ENCODE assay signal across 8 mouse cellular contexts in the genomic region with DNA sequence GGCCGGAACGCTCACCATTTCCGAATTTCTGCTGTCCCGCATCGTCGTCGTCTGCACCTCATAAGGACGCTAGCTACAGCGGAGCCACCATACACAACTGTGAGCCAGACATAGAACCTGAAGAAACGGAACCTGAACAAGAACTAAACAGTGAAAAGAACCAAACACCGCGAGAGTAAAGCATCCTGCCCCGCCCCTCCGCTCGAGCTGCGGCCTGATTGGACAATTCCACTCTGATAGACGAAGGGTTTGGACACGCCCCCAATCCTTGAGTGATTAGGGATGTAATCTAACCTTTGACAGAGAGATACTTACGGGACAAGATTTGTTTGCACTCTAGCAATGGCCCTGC. TPM values are rescaled to one million over a fixed set of nuclear protein-coding genes. Genes with fewer than 3 reads are reported as not detected.
DNase-seq lines count a peak whose midpoint lies in the region; ATAC-seq and TF ChIP-seq lines count a peak whose summit lies in the region.

A gene (minus strand): TSS at position 149 of the 352 bp plus-strand sequence.

- no peak for TF ChIP-seq EP300 in ES-Bruce4 (IDR thresholded peaks at IDR 0.05; ENCODE audit: insufficient read depth, low read depth, low read length)
- TF ChIP-seq EP300 in stomach, postnatal 0 days (optimal IDR thresholded peaks at IDR 0.05), result no peak

- intact Hi-C loops in heart, postnatal 14 days (cut with DNase I), result loop anchor here (5.0 kb wide), 1 partner anchor 50 kb away; no protein-coding TSS in a partner anchor

- no peaks in the 10 kb centered on the region for H3K9me3 ChIP-seq in ES-Bruce4 (replicated peaks; ENCODE audit: control insufficient read depth, insufficient read depth, low read length, poor library complexity, severe bottlenecking)
- no peaks in the 10 kb centered on the region for H3K9me3 ChIP-seq in forebrain, embryonic 14.5 days (replicated peaks; ENCODE audit: control insufficient read depth, low read length)
- no peaks in the 10 kb centered on the region for H3K9me3 ChIP-seq in liver, embryonic 16.5 days (replicated peaks; ENCODE audit: control insufficient read depth, low read length)
- no peaks in the 10 kb centered on the region for H3K9me3 ChIP-seq in neural tube, embryonic 12.5 days
- no peaks in the 10 kb centered on the region for H3K9me3 ChIP-seq in stomach, postnatal 0 days (ENCODE audit: control insufficient read depth, low read length)

- peak within 1 kb of the TSS; percentile 49; the same call in 1 of the 2 replicates for H3K27ac ChIP-seq in ES-Bruce4 (ENCODE audit: insufficient read depth, low read length)
- H3K27ac ChIP-seq in forebrain, embryonic 14.5 days (ENCODE audit: low read depth, low read length), result peak within 1 kb of the TSS; percentile 62; the same call in 1 of the 2 replicates
- H3K27ac ChIP-seq in liver, embryonic 16.5 days (ENCODE audit: low read length), result peak within 1 kb of the TSS; percentile 64
- H3K27ac ChIP-seq in neural tube, embryonic 12.5 days, result no peak within 1 kb of the TSS
- peak within 1 kb of the TSS; percentile 85 for H3K27ac ChIP-seq in stomach, postnatal 0 days (replicated peaks)

- no peaks in the 10 kb centered on the region for H3K4me1 ChIP-seq in ES-Bruce4 (ENCODE audit: control insufficient read depth, insufficient read depth, low read length)
- peaks cover 5% of the 10 kb centered on the region; the same call in 1 of the 2 replicates for H3K4me1 ChIP-seq in forebrain, embryonic 14.5 days (ENCODE audit: control insufficient read depth, insufficient read depth, low read length)
- H3K4me1 ChIP-seq in liver, embryonic 16.5 days (ENCODE audit: control insufficient read depth, low read depth, low read length), result peaks cover 2% of the 10 kb centered on the region
- peaks cover 6% of the 10 kb centered on the region; the same call in 1 of the 2 replicates for H3K4me1 ChIP-seq in neural tube, embryonic 12.5 days
- H3K4me1 ChIP-seq in stomach, postnatal 0 days (replicated peaks; ENCODE audit: control insufficient read depth, insufficient read depth), result no peaks in the 10 kb centered on the region; the same call in 1 of the 2 replicates

- peak; percentile 84 for DNase-seq in cerebellum, adult 11 months
- peak; percentile 96 for DNase-seq in forebrain, embryonic 14.5 days (ENCODE audit: low spot score)
- peak; percentile 81 to 89 for DNase-seq in heart, postnatal 14 days
- peak; percentile 90 for DNase-seq in large intestine, adult 2 months (ENCODE audit: low read depth, low spot score)
- peak; percentile 90 for DNase-seq in stomach, postnatal 0 days (ENCODE audit: low spot score)

- peak; percentile 71 for TF ChIP-seq POLR2A in ES-Bruce4 (IDR thresholded peaks at IDR 0.05; ENCODE audit: insufficient read depth, low read length)

- H3K27me3 ChIP-seq in ES-Bruce4 (ENCODE audit: control insufficient read depth, insufficient read depth, low read length, poor library complexity, severe bottlenecking), result no peaks in the 10 kb centered on the region
- H3K27me3 ChIP-seq in forebrain, embryonic 14.5 days (replicated peaks; ENCODE audit: control insufficient read depth, insufficient read depth, low read length), result no peaks in the 10 kb centered on the region
- no peaks in the 10 kb centered on the region for H3K27me3 ChIP-seq in liver, embryonic 16.5 days (ENCODE audit: control insufficient read depth, insufficient read depth, low read depth, low read length)
- no peaks in the 10 kb centered on the region for H3K27me3 ChIP-seq in neural tube, embryonic 12.5 days (replicated peaks)
- no peaks in the 10 kb centered on the region for H3K27me3 ChIP-seq in stomach, postnatal 0 days (ENCODE audit: control insufficient read depth, insufficient read depth, low read length)

- peak within 1 kb of the TSS; percentile 94 for H3K4me3 ChIP-seq in ES-Bruce4 (ENCODE audit: low read depth, low read length)
- peak within 1 kb of the TSS; percentile 59 for H3K4me3 ChIP-seq in forebrain, embryonic 14.5 days (ENCODE audit: low read depth, low read length)
- peak within 1 kb of the TSS; percentile 65 for H3K4me3 ChIP-seq in liver, embryonic 16.5 days (ENCODE audit: low read depth, low read length)
- peak within 1 kb of the TSS; percentile 77 for H3K4me3 ChIP-seq in neural tube, embryonic 12.5 days
- H3K4me3 ChIP-seq in stomach, postnatal 0 days (ENCODE audit: low read depth, low read length), result peak within 1 kb of the TSS; percentile 82

- no peak for TF ChIP-seq CTCF in ES-Bruce4 (IDR thresholded peaks at IDR 0.05; ENCODE audit: low read depth, low read length)
- TF ChIP-seq CTCF in stomach, postnatal 0 days (IDR thresholded peaks at IDR 0.05; ENCODE audit: low read depth), result no peak

- WGBS in forebrain, embryonic 14.5 days, result under 1% methylated on average over 19 of the region's 19 CpGs
- under 1% methylated on average over 19 of the region's 19 CpGs for WGBS in large intestine, adult 2 months
- WGBS in liver, embryonic 16.5 days (ENCODE audit: insufficient replicate concordance), result under 1% methylated on average over 19 of the region's 19 CpGs
- WGBS in neural tube, embryonic 12.5 days, result under 1% methylated on average over 19 of the region's 19 CpGs
- WGBS in stomach, postnatal 0 days, result 0% methylated on average over 19 of the region's 19 CpGs

- peak; percentile 94 for ATAC-seq in forebrain, embryonic 14.5 days
- ATAC-seq in liver, embryonic 16.5 days (ENCODE audit: low read depth), result peak; percentile 88
- ATAC-seq in neural tube, embryonic 12.5 days (ENCODE audit: low FRiP score, low read depth), result peak; percentile 92
- ATAC-seq in stomach, postnatal 0 days (ENCODE audit: low FRiP score, low TSS enrichment), result peak; percentile 89

- H3K9ac ChIP-seq in ES-Bruce4 (ENCODE audit: low read depth, poor library complexity, severe bottlenecking), result peak within 1 kb of the TSS; percentile 69
- peak within 1 kb of the TSS; percentile 85 for H3K9ac ChIP-seq in forebrain, embryonic 14.5 days (ENCODE audit: low read length)
- peak within 1 kb of the TSS; percentile 71 for H3K9ac ChIP-seq in liver, embryonic 16.5 days (ENCODE audit: low read depth, low read length)
- peak within 1 kb of the TSS; percentile 86 for H3K9ac ChIP-seq in neural tube, embryonic 12.5 days
- peak within 1 kb of the TSS; percentile 89 for H3K9ac ChIP-seq in stomach, postnatal 0 days (ENCODE audit: low read length)

- H3K36me3 ChIP-seq in ES-Bruce4 (ENCODE audit: control insufficient read depth, insufficient read depth, low read length, poor library complexity, severe bottlenecking), result no peaks in the 10 kb centered on the region
- H3K36me3 ChIP-seq in forebrain, embryonic 14.5 days (ENCODE audit: control insufficient read depth, insufficient read depth, low read length), result no peaks in the 10 kb centered on the region
- no peaks in the 10 kb centered on the region for H3K36me3 ChIP-seq in liver, embryonic 16.5 days (ENCODE audit: control insufficient read depth, insufficient read depth)
- no peaks in the 10 kb centered on the region for H3K36me3 ChIP-seq in neural tube, embryonic 12.5 days
- no peaks in the 10 kb centered on the region for H3K36me3 ChIP-seq in stomach, postnatal 0 days (ENCODE audit: control insufficient read depth, insufficient read depth, low read length)

- peak within 1 kb of the TSS; percentile 80 for H3K4me2 ChIP-seq in forebrain, embryonic 14.5 days (ENCODE audit: low read length)
- H3K4me2 ChIP-seq in liver, embryonic 16.5 days (ENCODE audit: low read depth, low read length), result peak within 1 kb of the TSS; percentile 79
- peak within 1 kb of the TSS; percentile 80 for H3K4me2 ChIP-seq in neural tube, embryonic 12.5 days (replicated peaks)
- peak within 1 kb of the TSS; percentile 94 for H3K4me2 ChIP-seq in stomach, postnatal 0 days (replicated peaks; ENCODE audit: low read depth)

RNA-seq across cellular contexts. Expression of the gene that starts here (rescaled TPM):
- polyA plus RNA-seq in ES-Bruce4 (2011; ENCODE audit: insufficient read depth, insufficient read length, low read depth, missing spikeins), result 7.5 and 9.4 TPM in 2 replicates
- 17.5 and 19.8 TPM in 2 replicates for polyA plus RNA-seq in forebrain, embryonic 14.5 days (2014; fragmentation: Nextera tagmentation; extraction: Ambion mirVana)
- 1 to 10 TPM; 4.2 to 4.6 TPM for total RNA-seq in heart, postnatal 14 days (2021)
- 0.46 and 0.48 TPM in 2 replicates for polyA plus RNA-seq in large intestine, adult 2 months (2012; rRNA removed)
- 1.0 and 1.4 TPM in 2 replicates for polyA plus RNA-seq in liver, embryonic 16.5 days (2015; fragmentation: Nextera tagmentation; extraction: Ambion mirVana)
- polyA plus RNA-seq in neural tube, embryonic 12.5 days (2016; fragmentation: Nextera tagmentation; extraction: Ambion mirVana), result 10.1 and 10.5 TPM in 2 replicates
- polyA plus RNA-seq in stomach, postnatal 0 days (2015; fragmentation: Nextera tagmentation; extraction: Ambion mirVana), result 3.4 and 3.8 TPM in 2 replicates

Comparison
In these comparisons a context has a peak if more than half of its experiments do, and no peak if none do; other contexts are left out.
1. Peak in DNase-seq in large intestine, adult 2 months; RNA of the gene not detected or under 1 TPM.